Mouse (Mus musculus): Measurements from ENCODE around the gene Gdpgp1. TPM values are rescaled to one million over a fixed set of nuclear protein-coding genes. Genes with fewer than 3 reads are reported as not detected.

Gene Gdpgp1
- total RNA-seq, 2 experiments from 2014 or later = 0.77 to 0.91 TPM

DNA sequence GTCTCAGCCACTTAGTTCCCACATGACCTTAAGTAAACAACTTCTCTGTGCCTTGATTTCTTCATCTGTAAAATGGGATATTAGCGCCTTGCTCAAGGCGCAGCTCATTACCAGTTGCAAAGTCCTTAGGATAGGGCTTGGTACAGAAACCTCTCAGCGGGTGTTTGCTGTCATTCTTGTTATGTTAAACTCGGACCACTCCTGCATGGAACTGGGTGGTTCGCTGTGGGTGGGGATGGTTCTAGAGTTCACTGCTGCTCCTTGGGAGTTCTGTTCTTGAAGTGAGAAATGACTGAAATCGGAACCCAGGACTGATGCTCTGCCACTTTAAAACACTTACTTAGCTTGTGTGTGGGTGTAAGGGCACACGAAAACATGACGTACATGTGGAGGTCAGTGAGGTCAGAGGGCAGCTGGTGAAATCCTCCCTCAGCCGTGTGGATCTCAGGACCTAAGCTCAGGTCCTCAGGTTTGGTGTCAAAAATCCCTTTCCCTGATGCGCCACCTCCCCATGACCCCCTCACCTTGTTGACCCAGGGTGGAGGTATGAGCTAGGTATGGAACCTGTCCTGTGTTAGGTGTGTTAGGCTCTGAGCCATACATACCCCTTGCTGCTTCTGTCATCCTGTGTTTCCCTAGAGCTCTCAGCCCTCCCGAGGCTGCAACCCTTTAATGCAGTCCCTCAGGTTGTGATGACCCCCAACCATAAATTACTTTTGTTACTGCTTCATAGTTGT is 32.6 kb upstream of the Gdpgp1 start:
- no peak for DNase-seq

DNA sequence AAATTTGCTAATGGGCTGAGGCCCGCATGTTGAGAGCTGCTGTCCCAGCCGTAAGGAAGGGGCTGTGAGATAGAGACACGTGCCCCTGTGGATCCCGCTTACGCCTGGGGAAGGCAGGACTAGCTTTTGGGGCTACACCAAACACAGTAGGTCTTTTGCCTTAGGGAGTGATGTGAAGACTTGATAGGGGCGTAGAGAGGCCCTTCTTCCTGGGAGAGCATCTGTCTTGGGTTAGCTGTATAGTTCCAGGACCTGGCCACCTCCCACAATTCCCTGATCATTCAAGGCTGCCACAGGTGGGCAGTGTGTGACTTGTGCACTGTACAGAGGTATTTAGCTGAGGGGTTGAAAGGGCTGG is 32.1 kb upstream of the Gdpgp1 start:
- DNase-seq = no peak

GRCm38 (mm10) chr7:80200963-80201539 is 31.6 kb upstream of the Gdpgp1 start:
- DNase-seq = no peak

DNA sequence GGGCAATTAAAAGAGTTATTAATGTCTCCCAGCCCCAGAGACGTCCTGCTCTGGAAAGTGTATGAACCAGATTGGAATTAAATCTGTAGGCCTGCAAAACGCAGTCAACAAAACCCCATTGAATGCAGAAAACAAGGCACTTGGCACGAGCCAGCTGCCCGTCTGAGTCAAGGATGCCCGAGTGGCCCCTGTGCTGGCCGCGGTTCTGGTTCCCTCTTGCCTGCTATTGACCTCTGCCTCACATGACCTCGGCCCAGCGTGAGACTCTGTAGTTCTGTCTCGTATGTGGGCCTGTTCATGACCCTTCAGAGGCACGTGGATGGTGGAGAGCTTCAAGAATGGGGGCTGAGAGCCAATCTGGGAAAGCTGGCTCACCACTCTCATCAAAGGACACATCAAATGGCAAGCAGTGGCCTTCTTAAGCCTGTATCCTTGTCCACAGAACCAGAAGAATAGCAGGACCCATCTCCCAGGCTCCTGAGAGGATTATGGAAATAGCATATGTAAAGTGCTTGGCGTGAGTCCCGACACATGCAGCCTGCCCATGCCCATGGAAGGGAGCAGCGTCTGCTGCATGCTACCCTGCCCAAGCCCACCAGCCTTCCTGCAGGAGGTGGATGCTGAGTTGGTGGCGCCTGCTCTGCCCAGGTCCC is 30.7 kb upstream of the Gdpgp1 start:
- DNase-seq = no peak

DNA sequence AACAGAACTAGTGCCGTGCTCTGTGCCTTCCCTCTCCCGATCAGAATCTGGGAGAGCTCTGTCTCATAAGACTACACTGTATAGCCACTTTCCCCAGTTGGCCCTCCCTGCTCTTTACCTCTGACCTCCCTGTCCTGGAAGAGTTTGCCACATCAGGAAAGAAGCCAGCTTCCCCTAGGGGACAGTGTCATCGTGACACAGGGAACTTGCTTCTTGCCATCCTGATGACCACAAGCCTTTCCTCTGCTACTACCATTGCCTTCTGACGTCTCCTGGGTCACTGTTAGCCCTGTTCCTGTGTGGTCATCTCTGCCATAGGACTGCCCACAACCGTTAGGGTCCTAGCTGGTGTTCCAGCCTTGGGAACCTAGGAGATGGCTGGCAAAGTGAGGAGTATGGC is 29.7 kb upstream of the Gdpgp1 start:
- no peak for DNase-seq

DNA sequence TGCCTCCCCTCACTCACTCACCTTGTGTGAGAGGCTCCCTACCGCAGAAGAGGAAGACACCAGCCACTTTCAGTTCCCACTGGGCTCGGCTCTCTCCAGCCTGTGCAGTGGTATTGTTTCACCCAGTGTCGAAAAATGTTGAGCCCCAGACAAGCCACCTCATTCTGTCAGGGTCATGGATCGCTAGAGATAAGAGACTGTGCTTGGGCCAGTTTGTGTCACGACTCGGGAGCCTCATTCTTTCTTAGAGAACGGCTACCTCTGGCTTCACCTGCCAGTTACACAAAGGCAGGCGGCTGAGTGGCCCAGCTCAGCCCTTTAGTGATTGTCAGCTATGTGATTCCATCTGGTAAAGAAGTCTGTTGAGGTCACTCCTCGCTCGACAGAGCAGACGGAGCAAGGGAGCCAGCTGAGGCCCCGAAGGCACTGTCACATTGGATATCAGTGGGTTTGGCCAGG is 29.0 kb upstream of the Gdpgp1 start:
- no peak for DNase-seq

DNA sequence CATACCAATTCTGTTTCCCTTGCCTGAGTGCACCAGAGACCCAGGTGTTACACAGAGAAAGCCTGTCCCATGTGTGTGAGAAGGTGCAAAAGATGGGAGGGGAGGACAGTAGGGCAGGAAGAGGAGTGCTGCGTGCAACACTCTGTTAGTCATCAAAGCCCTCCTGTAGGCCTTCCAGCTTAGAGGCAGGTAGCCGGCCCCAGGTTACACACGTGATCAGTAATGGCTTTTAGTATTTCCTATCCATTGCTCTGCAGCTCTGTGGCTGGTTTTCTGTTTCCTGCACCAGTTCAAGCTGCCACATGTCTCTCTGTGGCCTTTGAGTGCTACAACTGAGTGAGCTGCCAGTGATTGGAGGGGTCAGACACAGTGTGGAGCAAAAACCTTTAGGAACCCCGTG is 28.3 kb upstream of the Gdpgp1 start:
- no peak for DNase-seq

- no peak for DNase-seq
Observed at GRCm38 (mm10) chr7:80204961-80205360, 27.7 kb upstream of the Gdpgp1 start.

DNA sequence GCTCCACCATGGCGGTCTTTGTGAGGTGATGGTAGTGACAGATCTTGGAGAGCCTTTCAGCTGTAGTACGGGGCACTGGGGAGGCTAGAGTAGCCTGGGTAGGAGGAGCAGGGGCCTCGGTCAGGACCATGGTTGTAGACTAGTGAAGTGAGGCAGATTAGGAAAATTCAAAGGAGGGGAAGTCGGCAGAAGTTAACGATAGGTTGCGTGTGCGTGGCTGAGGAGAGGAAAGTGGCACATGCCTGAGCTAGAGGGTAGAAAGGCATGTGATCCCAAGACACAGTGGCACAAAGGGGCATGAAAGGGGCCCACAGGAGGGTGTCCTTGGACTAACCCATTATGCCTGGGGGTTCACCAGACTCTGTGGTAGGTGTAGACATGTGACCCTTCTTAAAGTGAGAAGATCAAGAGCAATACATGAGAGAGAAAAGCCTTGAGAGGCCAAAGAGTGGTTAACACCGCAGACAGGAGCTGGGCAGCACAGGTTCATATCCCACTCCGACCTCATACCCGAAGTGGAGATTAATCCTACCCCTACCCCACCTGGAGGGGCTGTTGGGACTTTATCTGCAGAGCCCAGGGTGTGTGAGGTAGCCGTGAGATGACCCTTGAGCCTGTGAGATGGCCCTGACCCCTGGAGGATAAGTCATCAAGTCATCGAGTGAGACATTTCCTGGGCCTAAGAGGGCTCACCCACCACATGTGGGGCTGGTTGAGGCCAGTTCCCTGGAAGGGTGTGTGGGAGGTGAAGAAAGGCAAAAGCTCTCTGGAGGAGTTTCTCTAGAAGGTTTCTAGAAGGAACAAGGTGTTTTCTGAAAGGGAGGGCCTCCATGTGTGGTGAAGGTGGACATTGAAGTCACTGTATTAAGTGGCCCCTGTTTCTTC is 26.7 kb upstream of the Gdpgp1 start:
- DNase-seq = no peak

GRCm38 (mm10) chr7:80207314-80207731 is 25.3 kb upstream of the Gdpgp1 start:
- DNase-seq = no peak

- no peak for DNase-seq
Observed at GRCm38 (mm10) chr7:80208026-80208642, 24.5 kb upstream of the Gdpgp1 start.

- DNase-seq = no peak
Observed at GRCm38 (mm10) chr7:80208738-80209430, 23.8 kb upstream of the Gdpgp1 start.

GRCm38 (mm10) chr7:80209669-80210068 is 23.0 kb upstream of the Gdpgp1 start:
- no peak for DNase-seq

DNA sequence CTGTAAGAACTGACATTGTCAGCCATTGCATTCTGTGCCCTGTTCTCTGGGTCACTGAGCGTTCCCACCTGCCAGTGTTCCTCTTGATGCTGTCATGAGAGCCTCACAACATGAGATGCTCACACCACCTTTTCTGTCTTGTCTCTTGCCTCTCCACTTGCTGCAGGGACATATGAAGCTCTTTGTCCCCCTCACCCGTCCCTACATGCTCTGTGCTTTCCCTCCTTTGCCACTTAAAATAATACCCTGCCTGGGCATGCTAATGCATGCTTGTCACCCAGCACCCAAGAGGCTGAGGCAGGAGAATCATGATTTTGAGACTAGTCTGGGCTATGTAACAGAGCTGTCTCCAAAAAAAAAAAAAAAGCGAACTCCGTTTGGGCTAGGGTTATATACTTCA is 21.7 kb upstream of the Gdpgp1 start:
- no peak for DNase-seq

DNA sequence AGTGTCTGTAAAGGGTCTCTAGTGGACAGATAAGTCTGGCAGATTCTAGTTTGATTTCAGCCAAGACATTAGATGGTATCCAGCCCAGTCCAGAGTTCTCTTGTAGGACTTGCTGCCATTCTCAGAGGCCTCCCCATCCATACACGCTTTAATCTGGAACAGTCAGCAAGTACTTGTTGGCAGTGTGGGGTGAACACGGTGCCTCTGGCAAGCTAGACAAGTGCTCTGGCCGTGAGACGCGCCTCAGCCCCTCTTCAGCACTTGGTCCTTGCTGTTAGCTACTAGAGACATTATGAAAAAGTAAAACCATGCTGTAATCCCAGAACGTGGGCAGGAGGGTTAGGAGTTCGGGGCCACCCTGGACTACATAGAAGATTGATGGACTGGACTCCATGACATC is 19.1 kb upstream of the Gdpgp1 start:
- DNase-seq = no peak

- no peak for DNase-seq
Observed at GRCm38 (mm10) chr7:80214459-80214858, 18.2 kb upstream of the Gdpgp1 start.

DNA sequence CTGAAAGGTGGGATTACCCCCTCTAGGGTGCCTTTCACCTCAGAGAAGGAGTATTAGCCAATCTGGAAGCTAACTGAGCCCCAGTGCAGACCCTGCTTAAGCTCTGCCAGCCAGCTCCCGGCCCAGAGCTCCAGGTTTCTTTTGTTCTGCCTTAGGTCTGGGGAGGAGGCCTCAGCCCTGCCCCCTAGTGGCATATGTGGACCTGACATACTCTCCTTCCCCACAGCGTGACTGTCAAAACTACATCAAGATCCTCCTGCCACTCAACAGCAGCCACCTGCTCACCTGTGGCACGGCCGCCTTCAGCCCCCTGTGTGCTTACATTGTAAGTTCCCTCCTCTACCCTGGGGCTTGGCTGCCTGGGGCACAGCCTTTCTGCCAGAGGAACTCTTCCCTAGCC is 17.3 kb upstream of the Gdpgp1 start:
- DNase-seq = peak; percentile 43

- peak; percentile 75 for DNase-seq
Observed at GRCm38 (mm10) chr7:80216566-80216965, 16.1 kb upstream of the Gdpgp1 start.

DNA sequence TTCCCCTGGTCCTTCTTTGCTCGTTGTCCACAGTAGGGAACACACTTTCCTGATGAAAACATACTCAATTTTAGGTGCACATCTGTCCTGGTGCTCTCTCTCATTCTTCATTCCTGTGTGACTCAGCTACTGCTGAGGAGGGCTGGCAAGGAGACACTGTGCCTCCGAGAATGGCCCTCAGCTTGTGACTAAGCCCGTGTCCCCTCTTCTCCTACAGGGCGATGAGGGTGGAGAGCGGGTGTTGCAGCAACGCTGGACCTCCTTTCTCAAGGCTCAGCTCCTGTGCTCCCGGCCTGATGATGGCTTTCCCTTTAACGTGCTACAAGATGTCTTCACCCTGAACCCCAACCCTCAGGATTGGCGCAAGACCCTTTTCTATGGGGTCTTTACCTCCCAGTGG is 14.0 kb upstream of the Gdpgp1 start:
- no peak for DNase-seq

GRCm38 (mm10) chr7:80220237-80220797 is 12.3 kb upstream of the Gdpgp1 start:
- no peak for DNase-seq

GRCm38 (mm10) chr7:80221179-80221750 is 11.4 kb upstream of the Gdpgp1 start:
- no peak for DNase-seq
